In genomic region chr14:33573643-33574042, GRCm38 (mm10) we compare ENCODE assay signal across 14 mouse cellular contexts. TPM values are rescaled to one million over a fixed set of nuclear protein-coding genes. Genes with fewer than 3 reads are reported as not detected.
"Had no signal": no experiment of that assay in that cellular context is flagged by ENCODE, and none has a peak within 500 bp of the region (broad histone marks: within the 10 kb centered on the region; RNA-seq: fewer than 3 reads in every experiment).

No protein-coding gene starts in this region.

- ATAC-seq: midbrain, embryonic 16.5 days had no signal

- DNase-seq: lung, adult 18-20 months; lung, embryonic 14.5 days; lung, postnatal 10 days; lung, postnatal 4 days; midbrain, embryonic 14.5 days; retina, postnatal 1 day; right cerebral cortex, postnatal 25 days; right cerebral cortex, postnatal 4 days; spleen, adult 18-20 months; thymus, adult 2 months; thymus, postnatal 25 days; thymus, postnatal 4 days had no signal

RNA-seq across cellular contexts. Expression of gene Ptpn20, which starts 15.4 kb away (rescaled TPM):
- total RNA-seq: megakaryocyte, adult 5-6 weeks had no signal
